Mouse (Mus musculus) ES-E14 (cell line): ENCODE results near the gene Gsdme.

Experiments
- CHD2 ChIP-seq: IDR thresholded peaks from 2 replicates; pipeline ENCODE4 v1.6.1; 2014; ENCODE audit warnings: mild to moderate bottlenecking, low read depth, low read length, inconsistent platforms
- HCFC1 ChIP-seq: IDR thresholded peaks from 2 replicates; pipeline ENCODE4 v1.6.1; 2012; ENCODE audit warnings: low read length, inconsistent platforms, borderline replicate concordance; ENCODE audit not compliant: insufficient read depth
- MAFK ChIP-seq: IDR thresholded peaks from 2 replicates; pipeline ENCODE4 v1.6.1; 2014; ENCODE audit warnings: mild to moderate bottlenecking, low read depth, low read length, inconsistent platforms; ENCODE audit not compliant: insufficient read depth
- ZC3H11A ChIP-seq: IDR thresholded peaks from 2 replicates; pipeline ENCODE4 v1.6.1; 2012; ENCODE audit warnings: low read depth, mild to moderate bottlenecking, inconsistent platforms, low read length, borderline replicate concordance
- ZNF384 ChIP-seq: IDR thresholded peaks from 2 replicates; pipeline ENCODE4 v1.6.1; 2012; ENCODE audit warnings: low read depth, low read length, inconsistent platforms

- TF ChIP-seq HCFC1 (no peak), ZNF384 (no peak), CHD2 (no peak), ZC3H11A (no peak), MAFK (no peak)
Observed at GRCm38 (mm10) chr6:50279642-50280041, 16.0 kb upstream of the Gsdme start.
